In the genomic region with DNA sequence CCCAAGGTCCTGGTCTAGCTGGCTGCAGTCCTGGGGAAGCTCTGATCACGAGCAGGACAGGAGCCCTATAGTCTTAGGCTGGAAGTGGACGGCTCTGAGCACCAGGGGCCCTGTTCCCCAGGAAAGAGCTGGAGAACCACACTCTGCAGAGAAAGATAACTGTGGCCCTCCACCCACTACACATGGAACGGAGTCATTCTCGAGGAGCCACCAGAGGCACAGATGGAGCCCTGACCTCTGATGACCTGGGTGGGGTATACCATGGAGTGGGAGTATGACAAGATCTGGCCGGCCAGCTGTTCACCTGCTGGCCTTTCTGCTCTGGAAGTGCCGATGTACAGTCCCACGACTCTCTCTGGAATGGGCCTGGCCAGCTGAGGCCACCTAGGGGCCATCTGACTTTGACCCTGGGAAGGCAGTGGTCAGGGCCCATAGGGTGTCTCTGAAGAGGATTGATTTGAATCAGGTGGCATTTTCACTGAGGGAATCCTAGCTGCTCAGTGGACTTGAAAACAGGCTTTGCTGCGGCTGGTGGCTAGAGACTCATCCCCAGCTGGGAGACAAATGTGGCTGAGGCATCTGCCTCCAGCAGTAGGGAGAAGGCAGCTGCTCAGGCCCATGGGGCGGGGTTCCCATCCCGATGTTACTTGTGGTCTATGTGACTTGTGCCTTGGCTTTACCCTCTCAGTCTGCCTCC, we compare ENCODE assay signal across 12 mouse cellular contexts. TPM values are rescaled to one million over a fixed set of nuclear protein-coding genes. Genes with fewer than 3 reads are reported as not detected.
A peak's percentile ranks its signal among the peaks of the same experiment; 100 is the strongest.
DNase-seq lines count a peak whose midpoint lies in the region; ATAC-seq and TF ChIP-seq lines count a peak whose summit lies in the region.
"Had no signal": no experiment of that assay in that cellular context is flagged by ENCODE, and none has a peak within 500 bp of the region (broad histone marks: within the 10 kb centered on the region; RNA-seq: fewer than 3 reads in every experiment).

No protein-coding gene starts in this region.

- no peak for DNase-seq in heart, postnatal 36 days
- peak; percentile 56 to 61 for DNase-seq in spleen, postnatal 10 days (ENCODE audit: low spot score in 2 of 2)
- no peak for DNase-seq in spleen, adult 12 weeks (ENCODE audit: low spot score)
- DNase-seq in liver, result peak; percentile 87
- no peak for DNase-seq in hindbrain, postnatal 0 days (ENCODE audit: low spot score)
- no peak for DNase-seq in right cerebral cortex, postnatal 4 days

- H3K27ac ChIP-seq in heart, embryonic 11.5 days (ENCODE audit: low read depth, low read length), result no peak overlapping the region
- no peak overlapping the region for H3K27ac ChIP-seq in stomach, embryonic 15.5 days
- no peak overlapping the region for H3K27ac ChIP-seq in hindbrain, postnatal 0 days
- H3K27ac ChIP-seq: embryonic facial prominence, embryonic 15.5 days; hindbrain, embryonic 12.5 days had no signal

- no peak overlapping the region for H3K4me2 ChIP-seq in heart, embryonic 11.5 days
- no peak overlapping the region for H3K4me2 ChIP-seq in stomach, embryonic 15.5 days
- no peak overlapping the region for H3K4me2 ChIP-seq in hindbrain, postnatal 0 days (ENCODE audit: low read depth, low read length)
- H3K4me2 ChIP-seq: embryonic facial prominence, embryonic 15.5 days; hindbrain, embryonic 12.5 days had no signal

- no peak overlapping the region for H3K9ac ChIP-seq in heart, embryonic 11.5 days (ENCODE audit: low read depth, low read length)
- H3K9ac ChIP-seq in stomach, embryonic 15.5 days, result no peak overlapping the region
- H3K9ac ChIP-seq in hindbrain, postnatal 0 days (replicated peaks; ENCODE audit: low read length), result no peak overlapping the region
- H3K9ac ChIP-seq: embryonic facial prominence, embryonic 15.5 days; hindbrain, embryonic 12.5 days had no signal

- intact Hi-C loops in heart, postnatal 36 days (cut with DNase I), result loop anchor here (5.0 kb wide), 1 partner anchor 33 kb away; no protein-coding TSS in a partner anchor

- H3K27me3 ChIP-seq in heart, embryonic 11.5 days (ENCODE audit: control insufficient read depth, insufficient read depth, low read length), result no peaks in the 10 kb centered on the region
- no peaks in the 10 kb centered on the region for H3K27me3 ChIP-seq in stomach, embryonic 15.5 days (replicated peaks)
- H3K27me3 ChIP-seq in hindbrain, postnatal 0 days (ENCODE audit: insufficient read depth, low read length), result no peaks in the 10 kb centered on the region
- H3K27me3 ChIP-seq: embryonic facial prominence, embryonic 15.5 days; hindbrain, embryonic 12.5 days had no signal

- H3K9me3 ChIP-seq in heart, embryonic 11.5 days (replicated peaks; ENCODE audit: control insufficient read depth, low read length), result no peaks in the 10 kb centered on the region
- H3K9me3 ChIP-seq in stomach, embryonic 15.5 days, result no peaks in the 10 kb centered on the region
- no peaks in the 10 kb centered on the region for H3K9me3 ChIP-seq in hindbrain, postnatal 0 days (ENCODE audit: low read length)
- H3K9me3 ChIP-seq: embryonic facial prominence, embryonic 15.5 days; hindbrain, embryonic 12.5 days had no signal

- H3K4me3 ChIP-seq in heart, embryonic 11.5 days (ENCODE audit: low read depth, low read length), result no peak overlapping the region
- H3K4me3 ChIP-seq in stomach, embryonic 15.5 days (replicated peaks), result no peak overlapping the region
- no peak overlapping the region for H3K4me3 ChIP-seq in hindbrain, postnatal 0 days (ENCODE audit: low read length)
- H3K4me3 ChIP-seq: embryonic facial prominence, embryonic 15.5 days; hindbrain, embryonic 12.5 days had no signal

- ATAC-seq in heart, embryonic 11.5 days (replicated peaks; ENCODE audit: insufficient number of reproducible peaks, low FRiP score, low TSS enrichment), result peak; percentile 74
- ATAC-seq in stomach, embryonic 15.5 days (ENCODE audit: insufficient read depth, low FRiP score, low read depth), result peak; percentile 89
- ATAC-seq in hindbrain, postnatal 0 days, result no peak

- 36% methylated on average over 10 of the region's 10 CpGs for WGBS in heart, embryonic 11.5 days (ENCODE audit: insufficient replicate concordance)
- 56% methylated on average over 10 of the region's 10 CpGs for WGBS in stomach, embryonic 15.5 days
- 63% methylated on average over 10 of the region's 10 CpGs for WGBS in hindbrain, postnatal 0 days

- no peaks in the 10 kb centered on the region for H3K36me3 ChIP-seq in heart, embryonic 11.5 days (ENCODE audit: control insufficient read depth, insufficient read depth, low read length)
- no peaks in the 10 kb centered on the region for H3K36me3 ChIP-seq in stomach, embryonic 15.5 days
- H3K36me3 ChIP-seq in hindbrain, postnatal 0 days (ENCODE audit: insufficient read depth, low read length), result no peaks in the 10 kb centered on the region
- H3K36me3 ChIP-seq: embryonic facial prominence, embryonic 15.5 days; hindbrain, embryonic 12.5 days had no signal

- TF ChIP-seq CTCF in hindbrain, postnatal 0 days (IDR thresholded peaks at IDR 0.05; ENCODE audit: low read depth), result no peak; the same call in 1 of the 2 replicates

- peaks cover 12% of the 10 kb centered on the region; the same call in 1 of the 2 replicates for H3K4me1 ChIP-seq in heart, embryonic 11.5 days (ENCODE audit: control insufficient read depth, insufficient read depth, low read length)
- peaks cover 10% of the 10 kb centered on the region for H3K4me1 ChIP-seq in stomach, embryonic 15.5 days
- no peaks in the 10 kb centered on the region for H3K4me1 ChIP-seq in hindbrain, postnatal 0 days (ENCODE audit: insufficient read depth, low read length)

RNA-seq across cellular contexts. Expression of a gene that starts 37.2 kb away (rescaled TPM):
- polyA plus RNA-seq in heart, embryonic 11.5 days (2014; fragmentation: Nextera tagmentation; extraction: Ambion mirVana), result 0.21 and 0.56 TPM in 2 replicates
- total RNA-seq in heart, postnatal 36 days (2021), result not detected
- 3.3 and 3.6 TPM in 2 replicates for polyA plus RNA-seq in stomach, embryonic 15.5 days (2015; fragmentation: Nextera tagmentation; extraction: Ambion mirVana)
- total RNA-seq in hindbrain, postnatal 0 days (2014; rRNA removed), result not detected in 2 replicates
- polyA plus RNA-seq in hindbrain, postnatal 0 days (2015; fragmentation: Nextera tagmentation; extraction: Ambion mirVana), result 0.10 and 0.19 TPM in 2 replicates
- total RNA-seq: midbrain, postnatal 0 days had no signal
- polyA plus RNA-seq: midbrain, postnatal 0 days; testis, adult 2 months had no signal

Comparison
In these comparisons a context has a peak if more than half of its experiments do, and no peak if none do; other contexts are left out.
1. DNase-seq: peak in spleen, postnatal 10 days (2 of 2) and liver (single experiment); none in heart, postnatal 36 days (0 of 2), spleen, adult 12 weeks (single experiment), hindbrain, postnatal 0 days (single experiment) and right cerebral cortex, postnatal 4 days (single experiment).